Mouse (Mus musculus) kidney, adult 9 months (tissue): ENCODE data around the gene Ptpru.

Experiments
- DNase-seq: peaks from one replicate; pipeline ENCODE4 v3.0.0; 2022

Gene Ptpru

DNA sequence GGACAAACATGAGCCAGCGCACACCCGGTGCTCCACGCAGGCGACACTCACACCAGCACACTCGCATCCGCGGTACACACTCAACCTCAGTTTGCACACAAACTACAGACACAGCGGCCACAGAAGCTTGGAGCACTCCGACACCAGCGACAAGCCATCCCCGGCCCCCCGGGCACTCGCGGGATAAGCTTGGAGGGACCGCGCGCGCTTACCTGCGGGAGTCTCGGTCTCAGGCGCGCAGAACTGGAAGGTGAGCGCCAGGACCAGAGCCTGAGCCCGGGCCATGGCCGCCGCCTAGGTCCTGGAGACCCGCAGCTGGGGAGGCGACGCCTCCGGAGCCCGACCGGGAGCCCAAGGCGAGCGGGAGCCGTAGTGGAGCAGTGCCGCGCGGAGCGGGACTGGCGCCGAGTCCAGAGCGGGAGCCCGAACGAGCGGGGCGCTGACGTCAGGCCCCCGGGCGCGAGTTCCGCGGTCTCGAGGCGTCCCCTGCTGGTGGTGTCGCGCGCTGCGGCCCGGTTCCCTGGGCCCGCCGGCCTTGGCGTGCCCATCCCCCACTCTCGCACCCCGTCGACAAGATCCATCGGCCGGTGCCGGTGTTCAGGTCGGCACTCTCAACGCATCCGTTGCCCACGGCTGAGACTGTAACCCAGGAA, at the start of gene Ptpru:
Gene Ptpru (minus strand): TSS at position 417 of the 653 bp plus-strand sequence.
- peak; percentile 90 for DNase-seq

DNA sequence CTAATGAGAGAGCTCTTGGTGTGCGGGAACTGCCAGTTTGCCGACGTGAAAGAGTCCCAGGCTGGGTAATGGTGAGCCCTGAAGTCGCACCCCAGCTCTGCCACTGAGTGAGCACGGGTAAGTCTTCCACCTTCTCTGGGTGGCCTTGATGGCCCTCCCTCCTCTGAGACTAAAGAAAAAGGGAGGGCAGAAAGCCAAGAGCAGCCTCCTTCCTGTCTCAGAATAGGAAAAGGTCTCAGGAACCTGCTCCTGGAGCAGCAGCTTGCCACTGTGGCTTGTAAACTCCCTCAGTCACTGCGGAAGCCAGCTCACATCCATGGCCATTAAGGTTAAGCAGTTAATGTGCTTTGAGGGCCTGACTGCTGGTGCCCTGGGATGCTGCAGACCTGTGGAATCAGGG, 47.3 kb upstream of the Ptpru start:
- DNase-seq = peak; percentile 49

DNA sequence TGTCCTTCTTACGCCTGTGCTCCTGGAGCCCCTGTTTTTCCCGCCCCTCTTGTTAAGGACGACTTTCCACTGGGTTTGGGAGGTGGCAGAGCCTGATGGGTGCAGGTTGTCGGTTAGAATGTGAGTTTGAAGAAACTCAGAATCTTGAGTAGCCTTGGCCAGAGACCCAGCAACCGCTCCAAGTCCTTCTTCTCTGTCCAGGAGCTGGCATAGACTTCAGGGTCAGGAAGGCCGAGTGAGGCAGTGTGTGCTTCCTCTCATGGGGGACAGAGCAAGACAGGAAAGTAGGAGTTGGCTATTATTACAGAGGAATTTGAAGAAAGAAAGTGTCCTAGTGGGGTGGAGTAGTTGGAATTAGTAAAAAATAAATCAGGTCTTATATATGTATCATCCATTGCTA, 45.5 kb upstream of the Ptpru start:
- no peak for DNase-seq

DNA sequence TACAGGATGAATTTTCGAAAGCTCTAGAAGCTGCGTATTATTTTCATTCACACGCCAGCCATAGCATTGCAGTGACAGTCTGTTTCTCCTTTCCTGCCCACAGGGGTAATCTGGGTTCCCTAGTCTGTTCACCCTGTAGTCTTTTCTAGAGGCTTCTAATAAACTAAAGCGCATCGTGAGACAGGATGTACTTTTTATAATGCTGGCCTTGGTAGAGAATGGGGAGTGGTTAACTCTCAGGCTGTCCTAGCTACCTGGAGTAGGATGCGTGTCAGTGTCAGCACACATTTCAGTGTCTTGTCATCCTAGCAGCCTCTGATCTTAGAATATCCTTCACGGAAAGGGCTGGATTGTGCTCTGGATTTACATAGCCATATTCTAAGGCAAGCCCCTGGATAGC, 43.2 kb upstream of the Ptpru start:
- no peak for DNase-seq

DNA sequence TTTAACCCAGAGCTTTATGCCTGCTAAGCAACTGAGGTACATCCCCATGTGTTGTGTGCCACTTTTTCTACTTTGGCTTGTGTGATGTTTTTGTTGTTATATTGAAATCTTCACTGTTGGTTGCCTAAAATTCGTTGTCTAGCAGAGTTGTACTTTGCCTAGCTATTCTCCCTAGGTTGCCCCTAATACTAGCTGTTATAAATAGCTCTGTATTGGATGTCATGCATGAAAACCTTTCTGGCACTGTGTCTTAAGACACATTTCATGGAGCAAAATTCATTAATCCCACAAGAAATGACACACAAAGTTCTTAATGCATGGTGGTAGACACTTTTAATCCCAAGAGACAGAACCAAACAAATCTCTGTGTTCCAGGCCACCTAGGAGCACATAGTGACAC, 41.6 kb upstream of the Ptpru start:
- peak; percentile 65 for DNase-seq

DNA sequence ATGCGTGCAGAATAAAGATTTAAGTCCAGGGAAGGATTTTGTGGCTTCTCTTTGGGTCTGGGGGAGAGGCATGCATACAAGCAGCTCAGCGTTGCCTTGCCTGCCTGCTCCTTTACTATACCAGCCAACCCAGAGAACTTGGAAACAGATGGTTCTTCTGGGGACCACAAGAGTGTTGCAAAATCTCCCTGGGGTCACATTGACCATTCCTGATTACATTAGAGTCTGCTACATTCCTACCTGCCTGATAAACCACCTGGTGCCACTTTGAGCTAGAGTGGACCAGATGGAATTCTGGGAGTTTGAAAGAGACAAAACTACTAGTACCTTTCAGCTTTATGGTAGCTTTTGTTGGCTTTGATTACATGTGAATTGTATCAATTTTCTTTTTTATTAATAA, 38.7 kb upstream of the Ptpru start:
- DNase-seq = no peak

DNA sequence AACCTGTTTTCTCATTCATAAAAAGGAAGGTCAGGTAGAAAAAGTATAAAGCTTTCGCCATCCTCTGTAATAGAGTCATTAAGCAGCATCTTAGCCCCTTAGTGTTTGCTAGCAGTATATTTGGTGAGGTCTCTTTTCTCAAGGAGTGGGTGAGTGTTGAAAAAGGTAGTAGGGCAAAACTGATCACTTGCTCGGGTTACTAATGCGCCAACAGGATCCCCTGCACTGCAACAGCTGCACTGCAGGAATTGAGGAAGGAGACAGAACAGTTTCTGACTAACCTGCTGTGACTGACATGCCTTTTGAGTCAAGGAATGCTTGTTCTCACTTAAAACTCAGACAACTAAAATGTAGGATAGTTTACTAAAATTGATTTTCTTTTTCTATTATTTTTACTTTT, 37.2 kb upstream of the Ptpru start:
- no peak for DNase-seq

DNA sequence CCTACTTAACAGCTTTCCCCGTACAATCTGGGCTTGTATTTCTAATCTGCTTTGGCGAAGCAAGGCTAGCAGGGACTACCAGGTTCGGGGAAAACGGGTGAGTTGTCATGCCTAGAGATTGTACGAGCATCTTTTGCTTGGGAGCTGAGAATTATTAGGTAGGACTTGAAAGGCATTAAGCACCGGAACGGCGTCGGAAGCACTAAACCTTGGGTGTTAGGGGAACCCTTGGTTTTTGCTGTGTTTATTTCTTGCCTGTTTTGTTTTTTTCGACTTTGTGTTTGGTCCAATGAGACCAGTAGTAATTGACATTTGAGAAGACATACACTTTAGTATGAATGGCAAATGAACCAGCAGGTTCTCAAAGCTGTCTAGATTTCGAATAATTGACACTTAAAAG, 36.5 kb upstream of the Ptpru start:
- DNase-seq = no peak

DNA sequence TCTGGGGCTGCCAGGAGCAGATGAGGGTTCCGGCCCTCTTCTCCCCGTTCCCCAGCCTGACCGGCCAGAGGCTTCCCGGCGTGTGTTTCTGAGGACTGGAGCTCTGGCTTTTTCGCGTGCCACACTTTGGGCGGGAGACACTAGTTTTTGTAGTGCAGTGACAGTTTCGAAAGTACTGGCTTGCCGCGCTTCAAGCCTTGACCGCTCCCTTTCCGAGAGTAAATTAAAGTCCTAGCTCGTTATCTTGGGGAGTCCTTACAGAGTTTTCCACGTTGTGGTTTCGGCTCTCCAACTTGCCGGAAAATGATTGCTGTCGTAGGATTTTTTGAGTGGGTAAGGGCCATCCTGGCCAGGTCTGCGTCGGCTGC, 36.1 kb upstream of the Ptpru start:
- no peak for DNase-seq

DNA sequence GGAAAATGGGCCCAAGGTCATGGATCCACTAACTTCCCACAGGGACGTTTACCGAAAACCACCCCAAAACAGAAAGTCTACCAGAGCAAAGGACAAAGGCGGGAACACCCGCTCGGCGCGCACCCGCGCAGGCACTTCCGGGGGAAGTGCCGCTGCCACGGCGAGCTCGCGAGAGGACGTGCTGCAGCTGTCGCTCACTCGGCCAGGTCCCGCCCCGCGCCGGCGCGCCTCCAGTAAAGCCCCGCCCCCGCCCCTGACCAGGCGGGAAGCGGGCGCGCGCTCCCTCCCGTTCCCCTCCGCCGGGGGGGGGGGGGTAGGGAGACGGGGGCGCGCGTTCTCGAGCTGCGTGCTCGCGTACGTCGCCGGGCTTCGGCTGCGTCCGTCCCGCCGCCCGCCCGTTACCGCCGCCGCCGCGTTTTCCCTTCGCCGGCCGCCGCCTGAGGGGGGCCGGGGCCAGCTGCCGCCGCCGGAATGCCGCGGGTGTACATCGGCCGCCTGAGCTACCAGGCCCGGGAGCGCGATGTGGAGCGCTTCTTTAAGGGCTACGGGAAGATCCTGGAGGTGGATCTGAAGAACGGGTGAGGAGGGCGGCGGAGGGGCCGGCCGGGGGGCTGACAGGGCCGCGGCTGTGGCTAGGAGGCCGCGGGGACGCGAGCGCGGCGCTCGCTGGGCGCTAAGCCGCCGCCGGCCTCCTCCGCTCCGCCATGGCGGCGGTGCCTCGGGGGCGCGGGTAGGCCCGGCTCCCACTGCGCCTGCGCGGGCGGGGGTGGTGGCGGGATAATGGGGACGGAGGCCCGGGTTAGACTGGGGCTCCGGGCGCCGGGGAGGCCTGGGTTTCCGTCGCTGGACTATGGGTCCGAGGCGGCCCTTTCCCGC, 35.4 kb upstream of the Ptpru start, which contains the start of gene Srsf4:
Gene Srsf4 (plus strand): TSS at position 325 of the 876 bp plus-strand sequence.
- peak; percentile 94 for DNase-seq

DNA sequence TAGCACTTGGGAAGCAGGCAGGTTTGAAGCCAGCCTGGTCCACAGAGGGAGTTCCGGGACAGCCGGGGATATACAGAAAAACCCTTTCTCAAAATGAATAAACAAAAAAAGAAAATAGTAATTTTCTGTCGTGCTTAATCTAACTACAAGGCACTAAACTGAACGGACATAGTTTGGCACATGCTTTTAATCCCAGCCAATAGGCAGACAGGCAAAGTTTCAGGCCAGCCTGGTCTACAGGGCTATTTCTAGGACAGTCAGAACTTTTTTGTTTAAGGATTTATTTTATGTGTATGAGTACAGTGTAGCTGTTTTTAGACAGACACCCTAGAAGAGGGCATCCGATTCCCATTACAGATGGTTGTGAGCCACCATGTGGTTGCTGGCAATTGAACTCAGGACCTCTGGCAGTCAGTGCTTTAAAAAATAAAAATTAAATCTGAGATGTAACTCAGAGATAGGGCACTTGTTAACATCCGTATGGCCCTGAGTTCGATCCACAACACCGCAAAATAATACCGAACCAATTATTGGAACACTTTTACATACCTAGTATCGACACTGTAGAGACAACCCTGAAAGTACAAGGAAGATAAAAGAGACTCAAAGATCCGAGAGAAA, 34.7 kb upstream of the Ptpru start:
- DNase-seq = no peak

DNA sequence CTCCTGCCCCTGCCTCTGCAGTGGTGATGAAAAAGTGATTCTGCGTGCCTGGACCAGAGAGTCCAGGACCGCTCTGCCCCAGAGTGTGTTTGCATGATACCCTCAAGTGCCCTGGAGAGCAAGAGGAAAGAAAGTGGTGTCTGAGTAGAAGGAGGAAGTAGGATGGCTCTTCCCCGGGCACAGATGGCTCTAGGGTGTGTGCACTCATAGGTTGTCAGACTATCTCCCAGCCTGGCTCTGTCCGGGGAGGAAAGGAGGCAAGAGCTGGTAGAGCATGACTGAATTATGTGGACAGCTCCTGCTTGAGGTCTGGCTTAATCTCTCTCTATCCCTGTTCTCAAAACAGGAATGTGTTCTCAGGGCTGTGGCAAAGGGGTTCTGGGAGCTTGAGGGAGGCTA, 23.3 kb upstream of the Ptpru start:
- DNase-seq = no peak

DNA sequence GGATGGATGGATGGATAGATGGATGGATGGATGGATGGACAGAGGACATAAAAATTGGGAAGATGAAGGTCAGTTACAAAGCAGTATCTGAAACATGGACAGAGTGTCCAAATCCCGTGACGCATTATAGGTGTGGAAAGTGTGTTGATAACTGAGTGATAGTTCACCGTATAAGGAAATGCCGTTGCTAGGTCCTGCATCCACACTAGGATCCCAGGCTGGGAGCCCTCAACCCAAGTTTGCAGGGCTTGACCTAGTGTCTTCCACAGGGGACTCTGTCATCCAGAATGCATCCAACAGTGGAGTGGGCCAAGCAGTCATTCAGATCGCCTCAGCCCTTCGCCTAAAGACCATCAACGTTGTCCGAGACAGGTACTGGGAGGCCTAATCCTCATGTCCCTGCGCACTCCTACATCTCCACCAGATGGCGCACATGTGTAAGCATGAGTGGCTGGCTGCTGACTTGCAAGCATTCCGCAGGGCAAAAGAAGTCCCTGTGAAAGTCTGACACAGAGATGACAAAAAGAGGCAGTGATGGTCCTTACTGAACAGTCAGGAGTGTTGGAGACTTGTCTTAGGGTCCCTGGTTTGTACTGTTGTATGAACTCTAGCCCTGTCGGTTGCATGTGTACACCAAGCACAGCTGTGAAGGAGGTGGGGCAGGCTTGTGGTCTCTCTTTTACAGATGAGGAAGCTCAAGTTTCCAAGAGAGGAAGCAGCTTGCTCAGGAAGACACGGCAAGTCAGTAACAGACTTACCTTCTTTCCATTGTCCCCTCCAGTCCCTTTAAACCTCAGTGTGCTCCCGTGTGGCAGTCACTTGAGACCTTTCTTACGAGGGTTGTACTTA, 22.6 kb upstream of the Ptpru start:
- DNase-seq = peak; percentile 87

DNA sequence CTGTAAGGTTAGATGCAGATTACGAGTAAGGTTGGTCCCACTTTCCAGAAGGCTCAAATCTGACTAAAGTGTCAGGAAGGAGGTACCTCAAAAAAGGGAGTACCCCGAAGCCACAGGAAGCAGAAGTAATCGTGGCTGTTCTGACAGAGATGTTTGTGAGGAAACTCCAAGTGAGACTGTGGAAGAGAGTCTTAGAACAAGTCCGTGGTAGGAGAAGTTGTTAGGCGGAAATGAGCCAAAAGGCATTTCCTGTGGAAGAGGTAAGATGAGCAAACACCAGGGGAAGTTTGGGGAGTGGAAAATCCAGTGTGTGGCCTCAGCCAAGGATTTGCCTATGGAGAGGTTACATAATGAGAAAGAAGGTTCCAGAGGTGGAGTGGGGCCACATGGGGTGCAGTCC, 16.9 kb upstream of the Ptpru start:
- no peak for DNase-seq

DNA sequence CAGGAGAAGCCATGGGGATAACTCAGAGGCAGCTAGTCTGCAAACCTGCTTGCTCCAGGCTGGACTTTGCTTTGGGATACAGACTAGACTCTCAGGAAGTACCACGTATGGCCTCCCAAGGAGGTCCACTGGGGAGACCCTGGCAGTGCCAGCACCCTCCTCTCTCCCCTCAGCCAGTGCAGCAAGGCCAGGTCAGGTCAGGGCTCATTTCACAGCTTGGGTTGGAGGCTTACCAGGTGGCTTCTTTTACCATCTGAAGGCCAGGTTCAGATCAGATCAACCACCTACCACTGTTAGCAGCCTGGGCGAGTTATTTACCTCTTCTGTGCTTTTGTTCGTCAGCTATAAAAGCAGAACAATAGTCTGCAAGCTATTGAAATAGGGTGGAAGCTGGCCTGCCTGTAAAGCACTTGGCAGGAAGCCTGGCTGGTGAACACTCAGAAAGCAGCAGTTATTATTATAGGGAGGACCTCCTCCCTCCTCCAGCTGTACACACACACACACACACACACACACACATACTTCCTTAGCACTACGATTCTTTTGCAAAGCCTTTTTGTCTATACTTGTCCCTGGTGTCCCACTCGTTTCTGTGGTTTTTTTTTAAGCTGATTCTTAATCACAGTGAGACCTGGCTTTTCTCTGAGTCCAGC, 12.0 kb upstream of the Ptpru start:
- peak; percentile 29 for DNase-seq

DNA sequence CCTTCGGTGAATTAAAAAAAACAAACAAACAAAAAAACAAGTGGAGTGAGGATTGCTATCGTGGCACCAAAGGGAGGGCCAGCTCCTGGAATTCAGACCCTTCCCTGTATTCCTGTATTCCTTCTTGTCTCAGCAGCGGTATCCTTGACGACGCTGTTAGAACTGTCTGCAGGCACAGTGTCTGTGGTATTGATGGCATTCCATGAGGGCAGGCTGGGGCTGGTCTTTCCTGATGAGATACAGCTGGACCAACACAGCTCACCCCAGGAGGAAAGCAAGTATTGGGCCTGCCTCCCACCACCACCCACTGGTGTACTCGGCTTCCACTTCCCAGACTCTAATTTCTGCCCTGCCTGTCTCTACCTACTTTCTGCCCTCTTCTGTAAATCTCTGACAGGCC, 10.0 kb upstream of the Ptpru start:
- no peak for DNase-seq

DNA sequence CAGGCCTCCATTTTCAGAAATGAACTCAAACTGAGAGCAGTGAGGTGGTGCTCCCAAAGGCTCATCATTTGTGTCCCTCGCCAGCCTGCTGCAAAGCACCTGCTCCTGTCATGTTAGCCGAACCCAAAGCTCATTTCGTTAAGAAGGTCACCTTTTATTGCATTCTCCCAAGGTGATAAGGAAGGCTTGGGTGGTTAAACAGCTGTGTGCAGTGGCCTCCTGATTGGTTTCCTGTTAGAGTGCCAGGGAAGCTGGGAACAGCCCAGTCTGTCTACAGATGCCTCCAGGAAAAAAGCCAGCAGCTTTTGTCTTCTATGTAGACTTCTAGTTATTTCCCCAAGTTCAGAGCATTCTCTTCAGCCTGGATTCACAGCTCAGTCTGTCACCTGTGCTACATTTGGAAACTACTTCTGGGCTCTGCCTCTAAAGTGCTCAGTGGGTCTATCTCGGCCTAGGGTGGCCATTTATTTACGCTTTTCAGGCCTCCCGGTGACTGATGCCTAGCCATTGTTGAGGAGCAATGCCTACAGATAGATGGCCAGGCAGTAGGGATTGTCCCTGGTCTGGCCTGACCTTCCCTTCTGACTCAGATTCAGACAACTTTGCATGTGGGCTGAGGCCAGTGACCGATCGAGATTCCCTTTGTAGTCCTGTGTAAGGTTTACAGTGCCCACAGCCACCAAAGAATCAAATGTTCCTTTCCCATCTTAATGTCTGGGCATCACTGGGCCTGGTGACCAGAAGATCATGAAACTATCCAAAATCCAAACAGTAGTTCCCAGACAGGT, 8.1 kb upstream of the Ptpru start:
- DNase-seq = no peak

DNA sequence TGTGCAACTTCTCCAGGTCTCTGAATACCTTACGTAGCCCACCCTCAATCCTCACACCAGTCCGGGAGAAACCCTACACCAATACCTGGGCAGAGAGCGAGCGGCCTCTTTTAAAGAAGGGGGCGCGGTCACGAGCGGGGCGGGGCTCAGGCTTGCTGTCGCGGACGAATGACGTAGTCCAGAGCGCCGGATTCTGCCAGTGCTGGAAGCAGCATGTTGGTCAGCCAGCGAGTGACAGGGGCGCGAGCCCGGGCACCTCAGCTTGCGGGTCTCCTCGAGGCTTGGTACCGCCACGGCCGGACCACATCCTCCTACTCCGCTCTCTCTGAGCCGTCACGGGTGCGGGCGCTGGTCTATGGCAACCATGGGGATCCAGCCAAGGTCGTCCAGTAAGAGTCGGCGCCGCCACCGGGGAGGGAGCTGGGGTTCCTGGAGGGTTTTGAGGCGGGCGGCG, 5.2 kb upstream of the Ptpru start, which contains the start of gene Mecr:
Gene Mecr (plus strand): TSS at position 181 of the 454 bp plus-strand sequence.
- peak; percentile 96 for DNase-seq

DNA sequence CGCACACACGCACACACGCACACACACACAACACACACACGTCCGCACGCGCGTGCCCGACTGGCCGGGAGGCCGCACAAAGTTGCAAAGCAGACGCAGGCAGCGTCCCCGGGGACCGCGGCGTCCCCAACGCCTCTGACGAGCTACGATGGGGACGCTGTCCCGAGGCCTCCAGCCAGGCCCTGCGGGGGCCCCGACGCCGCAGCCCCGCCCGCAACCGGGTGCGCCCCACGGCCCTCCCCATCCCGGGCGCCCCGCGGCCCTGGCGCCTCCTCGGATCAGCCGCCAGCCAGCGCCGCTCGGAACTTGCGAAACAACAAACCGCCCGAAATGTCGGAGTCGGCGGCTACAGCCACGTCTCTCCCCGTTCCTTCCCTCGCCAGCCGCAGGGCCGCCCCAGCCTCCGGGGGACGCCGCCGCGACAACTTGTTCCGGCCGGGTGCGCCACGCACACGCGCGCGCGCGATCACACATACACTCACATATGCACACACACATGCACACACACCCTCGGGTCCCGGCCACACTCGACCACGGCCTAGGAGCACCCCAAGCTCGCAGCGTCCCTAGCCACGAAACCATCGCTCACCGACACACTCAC, 1.1 kb downstream of the Ptpru start:
- peak; percentile 17 for DNase-seq

DNA sequence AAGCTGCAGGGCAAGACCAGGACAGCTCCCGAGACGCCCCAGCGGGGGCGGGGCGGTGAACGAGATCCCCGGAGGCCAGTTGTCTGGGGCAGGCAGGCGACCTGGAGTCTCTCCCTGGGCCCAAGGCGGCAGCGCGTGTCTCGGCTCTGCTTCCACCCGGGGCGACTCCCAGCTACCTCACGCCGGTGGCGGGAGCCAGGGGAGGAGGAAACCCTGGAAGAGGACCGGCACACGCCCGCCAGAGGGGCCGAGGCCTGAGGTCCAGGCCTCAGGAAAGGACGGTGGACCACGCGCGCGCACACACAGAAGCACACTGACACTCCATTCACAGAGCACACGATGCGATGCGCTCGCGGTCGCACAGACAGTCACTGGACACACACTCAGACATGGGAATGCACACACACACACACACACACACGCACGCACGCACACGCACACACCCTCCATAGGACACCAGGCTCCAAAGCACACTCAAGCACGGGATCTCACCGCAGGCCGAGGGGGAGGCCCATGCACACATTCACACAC, 1.7 kb downstream of the Ptpru start:
- peak; percentile 46 for DNase-seq
